Mouse (Mus musculus) lung, postnatal 25 days (tissue): ENCODE results near the gene Pld4.
A peak's percentile ranks its signal among the peaks of the same experiment; 100 is the strongest.

Experiments
- DNase-seq: peaks from one replicate; pipeline ENCODE4 v3.0.0; 2022; ENCODE audit warnings: low spot score

The Pld4 gene

DNA sequence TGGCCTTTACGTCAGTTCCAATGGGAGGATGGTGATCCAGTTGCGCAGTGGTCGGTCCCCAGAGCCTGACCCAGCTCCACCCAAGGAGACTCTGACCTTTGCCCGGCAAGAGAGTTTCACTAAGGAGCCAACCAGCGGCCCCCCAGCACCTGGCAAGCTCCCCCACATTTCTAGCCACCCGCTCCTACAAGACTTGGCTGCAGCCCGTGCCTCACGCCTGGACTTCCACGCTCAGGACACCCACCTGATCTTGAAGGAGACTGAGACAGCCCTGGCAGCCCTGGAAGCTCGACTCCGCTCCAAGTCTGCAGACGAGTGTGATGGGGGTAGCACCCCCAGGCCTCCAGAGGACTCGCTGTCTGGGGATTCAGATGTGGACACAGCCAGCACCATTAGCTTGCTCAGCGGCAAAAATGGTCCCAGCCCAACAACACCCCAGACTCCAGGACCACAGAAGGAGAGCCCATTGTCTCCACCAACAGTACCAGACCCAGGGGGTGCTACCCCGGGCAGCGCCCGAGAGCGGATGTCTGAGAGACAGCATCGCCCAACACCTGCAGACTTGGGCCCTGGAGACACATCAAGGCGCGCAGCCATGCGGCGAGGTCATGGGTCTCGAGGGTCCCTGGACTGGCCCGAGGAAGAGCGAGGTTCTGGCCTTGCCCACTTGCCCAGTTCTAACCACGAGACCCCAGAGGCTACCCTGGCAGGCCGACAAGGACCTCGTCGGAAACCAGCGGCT is 22.0 kb upstream of the Pld4 start:
- DNase-seq: no peak

GRCm38 (mm10) chr12:112739023-112739568 is 21.4 kb upstream of the Pld4 start:
- DNase-seq: no peak

GRCm38 (mm10) chr12:112742768-112743167 is 17.7 kb upstream of the Pld4 start:
- DNase-seq: no peak

DNA sequence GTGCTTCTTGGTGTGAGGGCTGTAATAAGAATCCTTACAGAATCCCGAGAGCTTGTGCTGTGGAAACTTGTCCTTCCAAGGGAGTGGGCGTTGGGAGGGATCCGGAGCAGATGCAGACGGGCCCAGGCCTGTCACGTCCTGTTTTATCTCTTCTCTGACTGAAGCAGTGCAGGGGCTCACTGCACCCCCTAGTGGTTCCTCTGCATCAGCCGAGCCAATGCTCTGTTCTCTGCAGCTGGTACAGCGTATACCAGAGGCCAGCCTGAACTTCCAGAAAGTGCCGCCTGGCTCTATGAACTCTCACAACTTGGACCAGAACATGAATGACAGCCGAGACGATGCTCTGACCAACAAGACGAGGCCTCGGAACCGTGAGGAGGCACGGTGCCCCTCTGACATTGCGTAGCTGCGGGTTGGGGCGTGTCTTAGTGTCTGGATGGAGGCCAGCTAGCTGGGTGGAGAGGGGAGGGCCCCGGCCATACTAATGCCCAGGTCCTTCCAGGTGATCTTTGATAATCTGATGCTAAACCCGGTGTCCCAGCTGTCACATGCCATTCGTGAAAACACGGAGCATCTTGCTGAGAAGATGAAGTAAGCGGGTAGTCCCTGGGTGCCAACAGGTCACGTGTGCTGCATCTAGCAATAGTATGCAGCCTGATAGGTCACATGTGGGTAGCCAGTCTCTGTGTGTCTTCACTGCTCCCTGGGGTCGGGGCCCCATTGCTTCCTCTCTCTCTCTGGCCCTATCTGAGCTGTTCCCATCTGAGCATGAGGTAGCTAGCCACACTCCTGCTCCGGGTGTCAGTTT is 17.1 kb upstream of the Pld4 start:
- peak; percentile 76 for DNase-seq

- DNase-seq: no peak
Observed at GRCm38 (mm10) chr12:112744211-112744610, 16.2 kb upstream of the Pld4 start.

- DNase-seq: no peak
Observed at GRCm38 (mm10) chr12:112744891-112745580, 15.4 kb upstream of the Pld4 start.

- no peak for DNase-seq
Observed at GRCm38 (mm10) chr12:112745716-112746115, 14.7 kb upstream of the Pld4 start.

DNA sequence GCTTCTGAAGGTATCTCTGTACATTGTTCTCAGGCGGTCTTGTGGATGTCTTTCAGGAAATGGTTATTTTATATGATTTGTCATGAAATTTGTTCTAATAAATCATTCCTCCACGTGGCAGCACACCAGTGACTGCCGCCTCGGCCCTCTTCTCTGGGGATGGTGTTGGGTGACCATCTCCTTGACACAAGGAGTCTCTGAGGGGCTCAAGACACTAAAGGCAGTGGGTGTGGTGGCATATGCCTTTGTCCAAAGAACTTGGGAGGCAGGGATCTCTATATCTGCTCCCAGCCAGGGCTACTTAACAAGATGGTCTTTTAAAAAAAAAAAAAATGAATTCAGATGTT is 14.0 kb upstream of the Pld4 start:
- no peak for DNase-seq

DNA sequence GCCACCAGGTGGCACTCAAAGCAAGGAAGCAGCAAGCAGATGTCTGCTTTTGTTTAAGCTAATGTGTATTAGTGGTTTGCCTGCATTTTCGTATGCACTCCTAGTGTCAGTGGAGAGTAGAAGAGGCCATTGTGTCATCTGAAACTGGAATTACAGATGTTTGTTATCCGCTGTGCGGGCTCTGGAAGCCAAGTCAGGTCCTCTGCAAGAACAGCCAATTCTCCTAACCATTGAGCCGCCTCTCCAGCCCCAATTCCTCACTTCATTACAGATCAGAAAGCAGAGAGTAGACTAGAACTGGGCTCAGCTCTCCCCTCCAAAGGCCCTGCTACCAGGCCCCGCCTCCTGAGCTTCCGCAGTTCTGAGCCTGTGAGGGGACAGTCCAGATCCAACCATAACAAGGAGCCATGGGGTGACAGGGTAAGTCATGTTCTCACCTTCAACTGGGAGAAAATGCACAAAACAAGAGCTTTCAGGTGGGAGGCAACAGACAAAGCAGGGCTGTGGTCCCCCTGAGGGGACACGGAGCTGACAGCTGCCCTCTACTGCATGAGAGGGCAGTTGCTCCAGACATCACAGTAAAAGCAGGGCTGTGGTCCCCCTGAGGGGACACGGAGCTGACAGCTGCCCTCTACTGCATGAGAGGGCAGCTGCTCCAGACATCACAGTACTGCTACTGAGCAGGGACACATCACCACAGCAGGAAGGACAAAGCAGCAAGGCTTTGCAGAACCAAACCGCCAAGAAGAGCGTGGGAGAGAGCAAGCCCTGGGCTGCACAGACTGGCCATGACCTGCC is 13.4 kb upstream of the Pld4 start:
- DNase-seq: peak; percentile 50

GRCm38 (mm10) chr12:112747606-112747970 is 12.9 kb upstream of the Pld4 start:
- DNase-seq: no peak

DNA sequence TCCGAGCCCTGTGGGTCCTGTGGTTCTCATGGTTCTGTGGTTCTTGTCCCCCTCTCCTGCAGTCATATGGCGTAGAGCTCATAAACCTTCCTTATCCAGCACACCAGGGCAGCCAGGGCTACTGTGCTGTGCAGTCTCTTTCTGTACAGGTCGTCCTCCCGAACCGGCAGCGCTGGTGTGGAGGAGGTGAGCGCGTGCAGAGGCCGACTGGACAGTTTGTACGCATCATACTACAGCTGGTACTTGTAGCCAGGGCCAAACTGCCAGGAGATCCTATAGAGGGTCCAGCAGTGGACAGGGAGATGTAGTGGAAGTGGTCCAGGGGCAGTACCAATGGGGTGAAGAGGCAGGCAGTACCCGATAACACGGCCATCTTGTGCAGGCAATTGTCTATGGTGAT is 9.5 kb upstream of the Pld4 start:
- no peak for DNase-seq

DNA sequence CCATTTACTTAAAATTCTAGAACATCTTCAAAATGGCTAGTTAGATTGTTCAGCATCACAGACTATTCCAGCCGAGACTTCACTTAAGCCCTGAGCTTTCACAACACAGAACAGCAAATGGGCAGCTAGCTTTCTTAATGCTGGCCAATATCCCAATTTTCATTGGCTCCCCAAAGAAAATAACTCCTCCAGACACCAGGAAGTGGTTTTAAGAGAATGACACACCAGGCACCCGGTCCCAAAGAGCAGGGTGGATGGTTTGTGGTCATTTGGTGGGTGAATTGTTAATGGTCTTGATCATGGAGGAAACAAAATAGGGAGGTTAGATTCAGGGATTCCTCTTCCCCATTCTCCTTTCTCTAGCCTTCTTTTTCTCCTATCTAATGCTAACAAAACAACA is 8.1 kb upstream of the Pld4 start:
- DNase-seq: no peak

DNA sequence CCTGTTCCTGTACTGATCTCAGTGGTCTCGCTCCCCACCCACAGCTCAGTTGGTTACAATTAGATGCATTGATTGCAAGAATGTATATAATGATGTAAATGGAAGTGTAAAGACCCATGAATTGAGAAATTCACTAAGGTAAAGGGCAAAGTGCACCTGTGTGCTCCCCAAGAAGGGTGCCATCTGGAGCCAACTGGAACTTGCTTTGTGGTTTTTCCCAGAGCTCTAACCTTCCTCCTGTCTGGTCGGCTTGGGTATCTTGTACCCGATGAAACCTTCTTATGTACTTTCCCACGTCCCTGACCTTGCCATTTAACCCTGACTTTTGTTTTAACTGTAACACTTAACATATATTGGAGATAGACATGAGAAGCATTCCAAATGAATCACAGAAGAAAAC is 4.6 kb upstream of the Pld4 start:
- no peak for DNase-seq

DNA sequence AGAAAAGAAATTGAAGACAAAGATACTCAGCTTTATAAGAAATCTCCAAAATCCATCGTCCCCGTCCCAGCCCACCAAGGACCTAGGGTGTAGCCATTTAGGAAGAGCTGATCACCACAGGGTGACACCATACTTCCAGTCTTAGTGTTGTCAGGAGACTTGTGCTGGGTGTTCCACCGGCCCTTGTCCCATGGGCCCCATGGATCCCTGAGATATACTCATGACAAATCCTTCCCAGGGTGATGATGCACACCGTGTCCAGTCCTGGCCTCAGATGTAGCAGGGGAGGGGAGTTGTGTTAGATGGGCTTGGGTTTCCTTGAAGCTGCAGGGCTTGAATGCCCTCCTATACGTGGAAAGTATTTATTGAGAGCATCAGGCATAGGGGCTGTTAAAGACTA is 2.6 kb upstream of the Pld4 start:
- no peak for DNase-seq

- DNase-seq: no peak
Observed at GRCm38 (mm10) chr12:112759471-112759870, 984 bp upstream of the Pld4 start.

GRCm38 (mm10) chr12:112761411-112761810 is 956 bp downstream of the Pld4 start:
- DNase-seq: no peak

DNA sequence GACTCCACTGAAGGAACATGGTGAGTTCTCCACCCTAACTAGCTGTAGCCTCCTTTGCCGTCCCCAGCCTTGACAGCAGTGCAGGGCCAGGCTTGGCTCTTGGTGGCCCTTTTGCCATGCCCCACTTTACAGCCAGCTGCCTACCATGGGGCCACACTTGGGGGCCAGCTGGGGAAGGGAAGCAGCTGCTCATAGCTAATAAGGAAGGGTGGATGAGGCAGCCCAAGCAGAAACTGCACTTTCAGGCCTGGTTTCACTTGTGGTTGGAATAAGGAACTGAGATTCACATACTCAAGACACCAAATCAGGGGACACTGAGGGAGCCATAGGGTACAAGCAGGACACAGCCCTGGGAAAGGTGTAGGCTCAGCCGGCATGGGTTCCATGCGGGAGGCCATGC is 1.6 kb downstream of the Pld4 start:
- DNase-seq: peak; percentile 49

- no peak for DNase-seq
Observed at GRCm38 (mm10) chr12:112763176-112763575, 2.7 kb downstream of the Pld4 start.

- DNase-seq: no peak
Observed at GRCm38 (mm10) chr12:112764141-112764540, 3.7 kb downstream of the Pld4 start.

GRCm38 (mm10) chr12:112764991-112765390 is 4.5 kb downstream of the Pld4 start:
- DNase-seq: no peak

DNA sequence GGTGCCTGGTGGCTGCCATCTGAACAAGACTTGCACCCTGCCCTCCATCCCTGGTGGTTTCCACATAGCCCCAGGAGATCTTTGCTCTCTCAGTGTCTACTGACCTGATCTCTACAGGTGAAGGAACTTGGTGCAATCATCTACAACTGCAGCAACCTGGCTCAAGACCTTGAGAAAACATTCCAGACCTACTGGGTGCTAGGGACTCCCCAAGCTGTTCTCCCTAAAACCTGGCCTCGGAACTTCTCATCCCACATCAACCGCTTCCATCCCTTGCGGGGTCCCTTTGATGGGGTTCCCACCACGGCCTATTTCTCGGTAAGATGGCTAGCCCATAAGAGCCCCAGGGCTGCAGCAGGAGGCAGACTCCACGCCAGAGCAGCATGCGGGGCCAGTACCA is 6.1 kb downstream of the Pld4 start:
- no peak for DNase-seq
